9 mouse cellular contexts compared by ENCODE assay signal in the genomic region with DNA sequence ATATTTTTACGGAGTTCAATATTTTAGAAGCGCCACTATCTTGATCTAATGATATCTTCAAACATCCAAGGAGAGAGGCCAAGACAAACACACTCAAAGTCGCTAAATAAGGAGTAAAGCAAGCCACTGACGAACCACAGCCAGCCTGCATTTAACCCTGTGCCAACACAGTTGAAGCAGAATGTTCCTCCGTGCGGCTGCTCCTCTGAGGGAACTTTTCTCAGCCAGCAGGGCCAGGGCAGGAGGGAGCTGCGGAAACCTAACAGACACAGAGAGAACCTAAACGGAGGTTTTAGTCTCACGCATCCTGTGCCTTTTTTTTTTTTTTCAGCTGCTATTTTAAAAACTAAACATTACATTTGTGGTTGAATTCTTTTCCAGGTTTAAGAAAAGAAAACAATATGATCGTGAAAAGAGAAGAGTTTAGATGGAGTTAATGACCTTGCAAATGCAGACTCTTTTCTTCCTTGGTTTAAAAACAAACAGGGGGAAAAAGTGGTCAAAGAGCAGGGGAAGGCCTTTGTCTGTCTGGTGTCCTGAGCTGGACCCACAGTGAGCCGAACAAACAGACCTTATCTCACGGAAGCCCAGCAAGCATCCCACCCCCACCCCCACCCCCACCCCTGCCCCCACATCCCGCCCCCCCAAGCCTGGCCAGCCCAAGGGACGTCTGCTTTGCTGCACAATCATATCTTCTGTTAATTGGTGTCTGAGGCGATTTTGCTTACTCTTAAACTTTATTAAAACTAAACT. TPM values are rescaled to one million over a fixed set of nuclear protein-coding genes. Genes with fewer than 3 reads are reported as not detected.
A peak's percentile ranks its signal among the peaks of the same experiment; 100 is the strongest.
DNase-seq lines count a peak whose midpoint lies in the region; ATAC-seq and TF ChIP-seq lines count a peak whose summit lies in the region.
"Had no signal": no experiment of that assay in that cellular context is flagged by ENCODE, and none has a peak within 500 bp of the region (broad histone marks: within the 10 kb centered on the region; RNA-seq: fewer than 3 reads in every experiment).

No protein-coding gene starts in this region.

- no peak overlapping the region for H3K4me3 ChIP-seq in liver, postnatal 0 days (ENCODE audit: low read depth, low read length)
- H3K4me3 ChIP-seq in hindbrain, embryonic 13.5 days: no peak overlapping the region

- no peak for TF ChIP-seq EP300 in liver, postnatal 0 days (IDR thresholded peaks at IDR 0.05; ENCODE audit: low read depth)

- intact Hi-C loops in heart, postnatal 25 days (cut with DNase I): no loop called here

- peak; percentile 89 for DNase-seq in heart, adult 11 months
- no peak for DNase-seq in heart, postnatal 25 days (ENCODE audit: low spot score)
- peak; percentile 43 for DNase-seq in ovary, postnatal 36 days (ENCODE audit: low spot score)
- no peak for DNase-seq in ovary, postnatal 10 days (ENCODE audit: low spot score)
- no peak for DNase-seq in liver, postnatal 0 days
- DNase-seq in yolk sac, embryonic 10.5 days (ENCODE audit: low spot score): peak; percentile 59
- DNase-seq in layer of hippocampus, adult 8-10 months (ENCODE audit: low spot score in 2 of 2): no peak

- ATAC-seq in liver, postnatal 0 days: no peak
- no peak for ATAC-seq in hindbrain, embryonic 13.5 days (ENCODE audit: low FRiP score)

- H3K9ac ChIP-seq in liver, postnatal 0 days (replicated peaks): 0 out of 2 replicates have a peak overlapping the region, but pooled peaks have one; percentile 13
- H3K9ac ChIP-seq in hindbrain, embryonic 13.5 days: no peak overlapping the region

- peak overlapping the region; percentile 10 for H3K4me2 ChIP-seq in liver, postnatal 0 days (ENCODE audit: low read depth, low read length)
- H3K4me2 ChIP-seq in hindbrain, embryonic 13.5 days: no peak overlapping the region

- H3K4me1 ChIP-seq in liver, postnatal 0 days (ENCODE audit: insufficient read depth): peaks cover 39% of the 10 kb centered on the region
- no peaks in the 10 kb centered on the region for H3K4me1 ChIP-seq in hindbrain, embryonic 13.5 days (replicated peaks)

- H3K27me3 ChIP-seq in liver, postnatal 0 days (ENCODE audit: insufficient read depth, low read length): no peaks in the 10 kb centered on the region
- no peaks in the 10 kb centered on the region for H3K27me3 ChIP-seq in hindbrain, embryonic 13.5 days
- H3K27me3 ChIP-seq: CH12.LX had no signal

- 17% methylated on average over 15 of the region's 15 CpGs for WGBS in liver, postnatal 0 days (ENCODE audit: insufficient replicate concordance)
- 25% methylated on average over 15 of the region's 15 CpGs for WGBS in hindbrain, embryonic 13.5 days

- TF ChIP-seq CTCF in liver, postnatal 0 days (IDR thresholded peaks at IDR 0.05; ENCODE audit: low read depth): no peak

- H3K9me3 ChIP-seq in liver, postnatal 0 days (ENCODE audit: low read length): no peaks in the 10 kb centered on the region
- H3K9me3 ChIP-seq in hindbrain, embryonic 13.5 days: no peaks in the 10 kb centered on the region

- H3K36me3 ChIP-seq in liver, postnatal 0 days (replicated peaks; ENCODE audit: insufficient read depth, low read length): no peaks in the 10 kb centered on the region
- no peaks in the 10 kb centered on the region for H3K36me3 ChIP-seq in hindbrain, embryonic 13.5 days

- peak overlapping the region; percentile 37 for H3K27ac ChIP-seq in liver, postnatal 0 days (ENCODE audit: low read depth)
- H3K27ac ChIP-seq in hindbrain, embryonic 13.5 days: no peak overlapping the region

RNA-seq across cellular contexts. Expression of gene Itm2b, which starts 15.0 kb away (rescaled TPM):
- total RNA-seq in heart, postnatal 25 days (2021): 100 to 1,000 TPM; 627 to 640 TPM
- polyA plus RNA-seq in liver, postnatal 0 days (2015; fragmentation: Nextera tagmentation; extraction: Ambion mirVana): 961 and 1,004 TPM in 2 replicates
- 1,000 to 10,000 TPM in 2 of 4 experiments, 100 to 1,000 TPM in 2; 897 to 1,139 (median 988) TPM for total RNA-seq in layer of hippocampus, adult 8-10 months (2022)
- 592 and 627 TPM in 2 replicates for polyA plus RNA-seq in hindbrain, embryonic 13.5 days (2015; fragmentation: Nextera tagmentation; extraction: Ambion mirVana)

Comparison
In these comparisons a context has a peak if more than half of its experiments do, and no peak if none do; other contexts are left out.
1. DNase-seq: peak in heart, adult 11 months (single experiment), ovary, postnatal 36 days (single experiment) and yolk sac, embryonic 10.5 days (single experiment); none in heart, postnatal 25 days (single experiment), ovary, postnatal 10 days (single experiment), liver, postnatal 0 days (single experiment) and layer of hippocampus, adult 8-10 months (0 of 2).